Mouse (Mus musculus): ENCODE data around the gene 1110002E22Rik.

The 1110002E22Rik gene

GRCm38 (mm10) chr3:138065930-138066329, 1.1 kb downstream of the 1110002E22Rik start:
- DNase-seq: no peak

DNA sequence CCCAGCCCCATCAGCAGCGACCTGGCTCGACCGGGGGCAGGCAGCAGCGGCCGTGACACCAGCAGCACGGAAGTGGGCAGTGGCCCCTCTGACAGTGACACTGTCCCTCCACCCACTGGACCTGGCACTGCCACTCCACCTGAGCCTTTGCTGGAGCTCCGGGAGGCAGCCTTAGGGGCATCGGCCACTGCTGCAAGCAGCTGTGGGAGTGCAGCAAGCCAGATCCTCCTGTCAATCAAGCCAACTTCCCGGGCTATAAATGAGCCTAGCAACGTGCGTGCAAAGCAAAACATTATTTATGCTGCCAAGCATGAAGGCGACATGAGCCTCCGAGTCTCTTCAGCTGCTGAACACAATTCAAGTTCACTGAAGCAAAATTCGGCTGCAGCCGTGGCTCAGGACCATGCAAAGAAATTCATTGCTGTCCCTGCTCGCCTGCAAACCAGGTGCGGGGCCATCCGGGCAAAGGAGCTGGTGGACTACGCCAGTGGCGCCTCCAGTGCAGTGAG, 1.6 kb downstream of the 1110002E22Rik start:
- peak; percentile 8 for DNase-seq

DNA sequence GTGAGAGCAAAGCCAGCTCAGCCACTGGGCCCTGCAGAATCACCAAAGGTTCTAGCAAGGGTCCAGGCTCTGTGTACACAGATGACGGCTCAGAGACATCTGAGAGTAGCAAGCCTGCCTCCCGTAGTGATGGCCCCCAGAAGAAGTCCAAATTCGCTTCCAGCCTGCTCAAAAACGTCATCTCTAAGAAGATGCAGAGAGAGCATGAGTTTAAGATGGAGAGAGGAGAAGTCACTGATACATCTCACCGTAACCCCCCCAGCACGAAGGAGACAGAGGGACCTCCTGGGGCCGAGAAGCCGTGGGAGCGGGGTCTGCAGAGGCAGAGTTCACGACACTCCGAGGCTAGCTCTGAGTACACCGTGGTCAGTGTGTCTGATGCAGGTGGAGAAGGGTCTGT, 2.4 kb downstream of the 1110002E22Rik start, which contains the start of gene Gm5105:
Gene Gm5105, minus strand, starts transcription at position 101 of the 400 bp plus-strand sequence.
- DNase-seq: no peak

DNA sequence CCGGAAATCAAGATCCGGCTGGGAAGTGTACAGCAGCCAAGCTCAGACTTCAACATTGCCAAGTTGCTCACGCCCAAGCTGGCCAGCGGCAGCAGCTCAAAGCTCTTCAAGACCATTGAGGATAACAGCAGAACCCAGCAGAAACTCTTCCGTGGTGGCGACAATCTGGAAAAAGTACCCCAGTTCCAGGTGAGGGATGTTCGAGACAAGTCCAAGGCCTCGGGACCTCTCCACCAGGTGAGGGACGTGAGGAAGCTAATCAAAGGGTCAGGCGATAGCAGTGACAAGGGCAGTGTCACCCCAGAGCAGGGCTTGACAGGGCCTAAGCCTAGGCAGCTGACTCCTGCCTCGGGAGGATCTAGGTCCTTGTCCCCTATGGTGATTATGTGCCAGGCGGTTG, 3.3 kb downstream of the 1110002E22Rik start:
- no peak for DNase-seq

- no peak for DNase-seq
Measured at GRCm38 (mm10) chr3:138069756-138070511, 5.1 kb downstream of the 1110002E22Rik start.

DNA sequence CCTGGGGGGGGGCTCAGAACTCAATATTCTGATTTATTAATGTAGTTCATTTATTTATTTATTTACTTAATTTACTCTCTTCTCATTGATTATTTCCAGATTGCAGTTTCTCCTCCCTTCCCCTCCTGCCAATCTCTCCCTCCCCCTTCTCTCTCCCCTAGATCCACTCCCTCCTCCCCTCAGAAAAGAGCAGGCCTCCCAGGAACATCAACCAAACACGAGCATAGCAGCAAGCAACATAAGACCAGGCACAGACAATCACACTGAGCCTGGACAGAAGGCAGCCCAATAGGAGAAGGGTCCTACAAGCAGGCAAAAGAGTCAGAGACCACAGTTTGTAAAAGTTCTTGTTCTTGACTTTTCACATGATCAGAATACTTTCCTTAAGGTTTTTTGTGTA, 6.2 kb downstream of the 1110002E22Rik start:
- DNase-seq: no peak

- DNase-seq: no peak
Measured at GRCm38 (mm10) chr3:138071476-138072073, 6.7 kb downstream of the 1110002E22Rik start.

DNA sequence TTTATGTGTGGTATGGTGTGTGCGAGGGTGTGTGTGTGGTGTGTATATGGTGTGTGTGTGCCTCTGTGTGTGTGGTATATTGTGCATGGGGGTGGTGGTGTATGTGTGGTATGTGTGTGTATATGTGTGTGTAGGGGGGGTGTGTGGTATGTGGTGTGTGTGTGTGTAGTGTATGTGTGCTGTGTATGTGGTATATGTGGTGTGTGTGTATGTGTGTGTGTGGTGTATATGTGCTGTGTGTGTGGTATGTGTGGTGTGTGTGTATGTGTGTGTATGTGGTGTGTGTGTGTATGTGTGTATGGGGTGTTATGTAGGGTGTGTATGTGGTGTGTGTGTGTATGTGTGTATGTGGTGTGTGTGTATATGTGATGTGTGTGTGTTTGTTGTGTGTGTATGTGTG, 9.4 kb downstream of the 1110002E22Rik start:
- no peak for DNase-seq

DNA sequence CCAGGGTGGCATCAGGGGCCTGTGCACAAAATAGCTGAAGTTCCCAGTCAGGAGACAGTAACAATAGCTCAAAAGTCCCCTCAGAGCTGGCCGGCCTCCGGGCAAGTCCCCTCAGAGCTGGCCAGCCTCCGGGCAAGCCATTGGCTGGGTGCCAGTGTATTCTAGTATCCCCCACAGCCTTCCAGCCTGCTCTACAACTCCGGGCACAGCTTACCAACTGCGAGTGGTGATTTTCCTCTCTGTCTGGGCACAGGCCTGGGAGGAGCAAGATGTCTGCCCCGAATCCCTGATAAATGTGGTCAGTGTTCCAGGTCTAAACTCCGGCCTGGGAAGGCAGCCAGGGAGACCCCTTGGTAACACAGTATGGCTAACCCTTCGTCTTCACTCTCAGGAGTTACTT, 10.4 kb downstream of the 1110002E22Rik start:
- no peak for DNase-seq

DNA sequence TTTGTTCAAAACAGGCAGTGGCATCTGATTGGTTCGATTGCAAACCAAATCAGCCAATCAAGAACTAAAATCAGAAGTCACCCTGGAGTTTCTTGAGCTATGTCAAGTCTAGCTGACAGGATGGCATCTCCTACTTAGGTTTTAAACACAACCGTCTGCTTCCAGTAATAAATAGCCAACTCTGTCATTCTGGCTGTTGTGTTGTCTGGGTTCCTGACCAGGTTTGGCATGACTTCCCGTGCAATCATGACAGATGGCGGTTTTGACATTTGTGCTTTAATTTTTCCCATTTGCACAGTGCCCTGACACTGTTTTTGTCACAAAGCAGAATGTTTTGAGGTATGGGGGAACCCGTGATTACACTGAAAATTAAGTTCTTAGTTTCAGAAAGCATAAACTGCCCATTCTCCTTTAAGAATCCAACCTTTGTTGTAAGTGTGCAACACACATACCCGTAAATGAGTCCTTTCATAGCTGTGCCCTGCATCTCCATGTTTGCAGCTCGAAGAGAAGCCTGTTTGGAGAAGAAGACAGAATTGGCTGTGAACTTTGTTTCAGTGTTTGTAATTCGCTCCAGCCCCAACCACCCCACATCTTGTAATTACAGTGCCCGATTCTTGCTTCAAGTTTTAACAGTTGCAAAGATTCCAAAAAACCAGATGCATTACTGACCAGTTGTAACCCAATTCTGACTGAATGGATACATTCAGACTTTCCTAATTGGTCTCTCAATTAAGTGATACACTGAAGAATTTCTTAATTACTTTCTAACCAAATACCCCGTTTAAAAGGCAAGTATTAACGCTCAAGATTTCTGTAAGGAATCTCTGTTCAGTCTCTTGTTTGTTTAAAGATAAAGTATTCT, 12.9 kb downstream of the 1110002E22Rik start:
- DNase-seq: no peak

- DNase-seq: no peak
Measured at GRCm38 (mm10) chr3:138078701-138079100, 13.8 kb downstream of the 1110002E22Rik start.

- DNase-seq: no peak
Measured at GRCm38 (mm10) chr3:138083073-138083637, 18.3 kb downstream of the 1110002E22Rik start.

DNA sequence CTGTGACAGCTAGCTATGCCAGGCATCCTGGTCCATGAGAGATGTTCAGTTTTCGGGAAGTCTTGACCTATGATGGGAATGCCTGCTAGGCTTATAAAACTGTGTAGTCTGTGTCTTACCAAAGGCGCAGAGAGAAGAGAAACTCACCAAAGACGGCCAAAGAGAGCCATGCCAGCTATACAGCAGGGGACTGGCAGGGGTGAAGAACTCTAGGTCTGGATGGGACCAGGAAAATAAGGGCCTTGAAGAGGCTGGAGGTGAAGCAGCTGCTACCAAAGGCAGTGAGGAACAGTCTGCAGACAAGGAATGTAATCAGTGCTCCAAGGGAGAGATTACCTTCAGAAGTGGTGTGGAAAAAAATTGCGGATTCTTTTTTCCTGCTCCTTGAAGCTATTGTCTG, 19.0 kb downstream of the 1110002E22Rik start:
- no peak for DNase-seq

GRCm38 (mm10) chr3:138095301-138095700, 30.4 kb downstream of the 1110002E22Rik start:
- DNase-seq: no peak

GRCm38 (mm10) chr3:138095718-138096117, 30.9 kb downstream of the 1110002E22Rik start:
- DNase-seq: peak in 1 of 2 experiments; percentile 2

DNA sequence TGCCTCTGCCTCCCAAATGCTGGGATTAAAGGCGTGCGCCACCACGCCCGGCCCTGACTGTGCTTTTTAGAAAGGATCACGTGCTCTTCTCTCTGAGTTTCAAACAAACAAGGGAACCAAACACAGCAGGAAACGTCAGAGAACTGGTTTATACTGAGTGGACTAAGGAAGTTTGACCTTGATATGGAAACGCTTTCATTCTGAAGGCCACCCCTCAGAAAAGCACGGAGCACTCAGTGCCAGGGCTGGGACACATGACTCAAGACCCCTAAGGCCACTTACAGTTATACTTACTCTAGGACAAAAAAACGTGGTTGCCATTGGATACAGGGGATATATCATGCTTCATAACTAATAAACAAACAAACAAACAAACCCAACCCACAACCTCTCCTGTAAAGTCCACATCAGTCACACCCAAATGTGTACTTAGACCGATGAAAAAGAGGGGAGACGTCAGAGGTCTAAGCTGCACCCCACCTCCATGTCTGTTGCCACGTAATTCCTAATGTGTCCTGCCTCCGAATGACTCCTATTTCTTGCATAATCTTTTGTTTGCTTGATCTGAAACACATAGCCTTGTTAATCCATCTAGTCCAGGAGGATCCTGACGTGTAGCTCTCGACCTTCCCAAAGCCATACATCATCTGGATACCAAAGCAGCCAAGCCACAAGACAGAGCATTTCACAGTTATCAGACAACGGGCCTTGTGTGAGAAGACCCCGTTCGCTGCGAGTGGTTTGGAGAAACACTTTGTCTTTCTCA, 31.6 kb downstream of the 1110002E22Rik start:
- no peak for DNase-seq

DNA sequence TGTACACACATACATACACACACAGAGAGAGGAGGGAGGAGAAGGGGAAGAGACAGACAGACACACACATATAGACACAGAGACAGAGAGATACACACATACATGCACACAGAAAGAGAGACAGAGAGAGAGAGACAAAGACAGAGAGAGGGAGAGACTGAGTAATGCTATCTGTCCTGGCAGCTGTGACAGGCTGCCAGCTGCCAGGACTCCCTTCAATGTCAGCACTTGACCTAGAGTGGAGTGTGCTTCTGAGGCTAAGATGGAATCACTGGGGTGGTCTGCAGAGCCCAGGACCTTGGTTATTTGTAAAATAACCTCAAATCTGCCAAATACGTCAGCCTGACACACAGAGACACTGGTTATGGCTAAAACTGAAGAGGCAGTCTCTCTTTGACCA, 32.9 kb downstream of the 1110002E22Rik start:
- DNase-seq: no peak

GRCm38 (mm10) chr3:138101936-138102335, 37.1 kb downstream of the 1110002E22Rik start:
- DNase-seq: no peak

DNA sequence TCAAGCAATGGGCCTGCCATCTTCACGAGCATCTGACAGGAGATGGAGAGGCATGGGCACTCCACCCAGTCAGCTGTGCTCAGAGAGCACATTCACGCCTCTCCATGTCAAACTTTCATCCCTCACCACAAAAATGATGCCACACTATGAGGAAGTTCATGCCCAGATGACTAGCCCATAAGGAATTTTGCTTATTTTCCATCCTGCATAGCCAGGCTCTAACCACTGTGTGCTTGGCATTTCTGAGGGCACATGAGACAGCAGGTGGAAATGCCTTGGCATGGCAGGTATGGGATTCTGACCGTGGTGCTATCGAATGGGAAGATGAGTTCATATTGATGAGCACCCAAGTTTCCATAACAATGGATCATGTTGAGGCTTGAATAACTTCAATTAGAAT, 38.8 kb downstream of the 1110002E22Rik start:
- DNase-seq: no peak

DNA sequence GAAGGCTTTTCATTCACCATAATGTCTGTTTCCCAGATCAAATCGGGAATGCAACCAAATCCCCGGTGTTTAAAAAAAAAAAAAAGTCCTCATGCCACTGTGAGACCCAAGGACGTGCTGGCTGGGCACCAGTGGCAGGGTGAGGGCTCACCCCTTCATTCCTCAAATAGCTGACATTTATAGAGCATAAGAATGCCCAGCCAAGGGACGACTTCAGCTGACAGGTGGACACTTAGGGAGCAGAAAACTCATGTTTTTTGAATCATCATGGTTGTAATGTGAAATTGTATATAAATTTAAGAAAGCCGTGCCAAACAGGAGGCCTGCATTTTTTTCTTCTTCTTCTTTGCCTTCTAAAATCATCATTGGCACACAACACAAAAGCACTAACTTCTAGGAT, 40.2 kb downstream of the 1110002E22Rik start:
- no peak for DNase-seq

DNA sequence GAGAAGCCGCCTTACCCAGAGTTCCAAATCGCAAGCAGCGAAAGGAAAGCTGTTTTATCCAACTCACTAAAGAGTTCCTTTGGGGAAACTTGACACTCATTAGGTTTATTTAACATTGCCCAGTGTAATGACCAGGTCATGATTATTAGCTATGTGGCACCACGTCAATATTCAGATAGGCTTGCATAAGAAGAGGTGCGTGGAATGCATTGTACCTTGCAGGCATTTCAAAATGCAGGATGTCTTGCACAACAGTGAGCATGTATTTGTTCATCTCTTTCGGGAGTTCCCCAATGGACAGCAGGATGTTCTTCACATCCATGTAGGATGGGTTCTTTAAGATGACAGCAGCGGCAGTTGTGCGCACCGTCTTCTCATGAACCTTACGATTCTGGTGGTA, 42.0 kb downstream of the 1110002E22Rik start:
- no peak for DNase-seq

All from kidney, postnatal 36 days (tissue).